Mouse (Mus musculus): Measurements from ENCODE around the gene Kif3b. TPM values are rescaled to one million over a fixed set of nuclear protein-coding genes. Genes with fewer than 3 reads are reported as not detected.

Gene Kif3b
- polyA plus RNA-seq, 1 experiment from 2014 or later = 8.2 TPM

- peaks cover 71% of the 10 kb centered on the region for H3K36me3 ChIP-seq (ENCODE audit: control insufficient read depth, insufficient read depth)
- no peaks in the 10 kb centered on the region for H3K27me3 ChIP-seq (replicated peaks; ENCODE audit: control insufficient read depth, insufficient read depth, low read length)
- no peaks in the 10 kb centered on the region for H3K9me3 ChIP-seq (ENCODE audit: control insufficient read depth)
- H3K9ac ChIP-seq (ENCODE audit: low read depth, low read length) = no peak overlapping the region
- H3K4me1 ChIP-seq (replicated peaks; ENCODE audit: control insufficient read depth, insufficient read depth, low read length) = no peaks in the 10 kb centered on the region
- 80% methylated on average over 8 of the region's 8 CpGs for WGBS
- no peak for TF ChIP-seq CTCF (IDR thresholded peaks at IDR 0.05; ENCODE audit: low read depth)
- H3K4me2 ChIP-seq (replicated peaks; ENCODE audit: low read depth) = no peak overlapping the region
- no peak for ATAC-seq
- H3K27ac ChIP-seq (ENCODE audit: low read depth, low read length) = no peak overlapping the region
- H3K4me3 ChIP-seq (ENCODE audit: low read depth, low read length) = no peak overlapping the region
These were observed 27.9 kb downstream of the Kif3b start for GRCm38 (mm10) chr2:153319036-153319643.

- H3K36me3 ChIP-seq (ENCODE audit: control insufficient read depth, insufficient read depth) = peaks cover 70% of the 10 kb centered on the region
These were observed 34.6 kb downstream of the Kif3b start for GRCm38 (mm10) chr2:153325706-153326376.

DNA sequence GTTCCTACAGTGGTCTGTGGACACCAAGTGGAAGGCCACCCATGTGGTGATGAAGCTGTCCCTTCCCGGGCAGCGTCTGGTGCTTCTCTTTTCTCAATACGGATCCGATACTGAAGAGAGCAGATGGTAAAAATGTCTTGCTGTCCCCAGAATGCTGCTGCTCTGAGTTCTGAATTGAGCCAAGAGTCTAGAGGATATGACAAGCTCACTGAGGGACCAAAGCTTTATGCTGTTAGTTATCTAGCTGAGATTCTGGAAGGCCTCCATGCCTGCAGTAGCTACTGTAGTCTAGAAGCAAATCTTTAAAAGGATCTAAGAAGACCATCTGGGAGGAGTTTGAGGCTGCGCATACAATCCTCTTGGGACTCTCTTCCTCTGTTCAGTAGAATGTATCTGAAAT lies 41.1 kb downstream of the Kif3b start:
- Histone ChIP-seq H3K4me2 (replicated peaks; ENCODE audit: low read depth) (no peak overlapping the region), H3K27me3 (replicated peaks; ENCODE audit: control insufficient read depth, insufficient read depth, low read length) (no peaks in the 10 kb centered on the region), H3K4me1 (replicated peaks; ENCODE audit: control insufficient read depth, insufficient read depth, low read length) (no peaks in the 10 kb centered on the region), H3K36me3 (ENCODE audit: control insufficient read depth, insufficient read depth) (peaks cover 35% of the 10 kb centered on the region), H3K4me3 (ENCODE audit: low read depth, low read length) (no peak overlapping the region), H3K9ac (ENCODE audit: low read depth, low read length) (no peak overlapping the region), H3K9me3 (ENCODE audit: control insufficient read depth) (no peaks in the 10 kb centered on the region), H3K27ac (ENCODE audit: low read depth, low read length) (no peak overlapping the region)
- WGBS = 88% methylated on average over 5 of the region's 5 CpGs
- no peak for TF ChIP-seq CTCF (IDR thresholded peaks at IDR 0.05; ENCODE audit: low read depth)
- no peak for ATAC-seq

More at GRCm38 (mm10) chr2:153325706-153326376, 34.6 kb downstream of the Kif3b start:
- 74% methylated on average over 9 of the region's 9 CpGs for WGBS
- no peaks in the 10 kb centered on the region for H3K27me3 ChIP-seq (replicated peaks; ENCODE audit: control insufficient read depth, insufficient read depth, low read length)
- H3K4me3 ChIP-seq (ENCODE audit: low read depth, low read length) = no peak overlapping the region
- H3K9ac ChIP-seq (ENCODE audit: low read depth, low read length) = no peak overlapping the region
- no peak for TF ChIP-seq CTCF (IDR thresholded peaks at IDR 0.05; ENCODE audit: low read depth)
- ATAC-seq = no peak
- no peak overlapping the region; the same call in 1 of the 2 replicates for H3K27ac ChIP-seq (ENCODE audit: low read depth, low read length)
- no peak overlapping the region for H3K4me2 ChIP-seq (replicated peaks; ENCODE audit: low read depth)
- no peaks in the 10 kb centered on the region for H3K9me3 ChIP-seq (ENCODE audit: control insufficient read depth)
- H3K4me1 ChIP-seq (replicated peaks; ENCODE audit: control insufficient read depth, insufficient read depth, low read length) = no peaks in the 10 kb centered on the region

- Histone ChIP-seq H3K4me1 (replicated peaks; ENCODE audit: control insufficient read depth, insufficient read depth, low read length) (no peaks in the 10 kb centered on the region), H3K27me3 (replicated peaks; ENCODE audit: control insufficient read depth, insufficient read depth, low read length) (no peaks in the 10 kb centered on the region), H3K27ac (ENCODE audit: low read depth, low read length) (no peak overlapping the region), H3K4me3 (ENCODE audit: low read depth, low read length) (no peak overlapping the region), H3K4me2 (replicated peaks; ENCODE audit: low read depth) (no peak overlapping the region), H3K36me3 (ENCODE audit: control insufficient read depth, insufficient read depth) (peaks cover 35% of the 10 kb centered on the region), H3K9me3 (ENCODE audit: control insufficient read depth) (no peaks in the 10 kb centered on the region), H3K9ac (ENCODE audit: low read depth, low read length) (no peak overlapping the region)
- 94% methylated on average over 3 of the region's 3 CpGs for WGBS
- no peak for TF ChIP-seq CTCF (IDR thresholded peaks at IDR 0.05; ENCODE audit: low read depth)
- ATAC-seq = no peak
These were observed 41.8 kb downstream of the Kif3b start for GRCm38 (mm10) chr2:153332981-153333380.

GRCm38 (mm10) chr2:153333822-153334232 lies 42.6 kb downstream of the Kif3b start:
- Histone ChIP-seq H3K4me3 (ENCODE audit: low read depth, low read length) (no peak overlapping the region), H3K9ac (ENCODE audit: low read depth, low read length) (no peak overlapping the region), H3K27ac (ENCODE audit: low read depth, low read length) (no peak overlapping the region), H3K4me2 (replicated peaks; ENCODE audit: low read depth) (no peak overlapping the region), H3K4me1 (replicated peaks; ENCODE audit: control insufficient read depth, insufficient read depth, low read length) (no peaks in the 10 kb centered on the region), H3K36me3 (ENCODE audit: control insufficient read depth, insufficient read depth) (peaks cover 28% of the 10 kb centered on the region), H3K27me3 (replicated peaks; ENCODE audit: control insufficient read depth, insufficient read depth, low read length) (no peaks in the 10 kb centered on the region), H3K9me3 (ENCODE audit: control insufficient read depth) (no peaks in the 10 kb centered on the region)
- no peak for ATAC-seq
- TF ChIP-seq CTCF (IDR thresholded peaks at IDR 0.05; ENCODE audit: low read depth) = peak; percentile 20; the same call in 1 of the 2 replicates
- 68% methylated on average over 6 of the region's 6 CpGs for WGBS

- Histone ChIP-seq H3K27ac (ENCODE audit: low read depth, low read length) (no peak overlapping the region), H3K9ac (ENCODE audit: low read depth, low read length) (no peak overlapping the region), H3K9me3 (ENCODE audit: control insufficient read depth) (no peaks in the 10 kb centered on the region), H3K27me3 (replicated peaks; ENCODE audit: control insufficient read depth, insufficient read depth, low read length) (no peaks in the 10 kb centered on the region), H3K4me1 (replicated peaks; ENCODE audit: control insufficient read depth, insufficient read depth, low read length) (no peaks in the 10 kb centered on the region), H3K4me2 (replicated peaks; ENCODE audit: low read depth) (no peak overlapping the region), H3K4me3 (ENCODE audit: low read depth, low read length) (no peak overlapping the region), H3K36me3 (ENCODE audit: control insufficient read depth, insufficient read depth) (peaks cover 25% of the 10 kb centered on the region)
- WGBS = 65% methylated on average over 3 of the region's 3 CpGs
- ATAC-seq = no peak
- TF ChIP-seq CTCF (IDR thresholded peaks at IDR 0.05; ENCODE audit: low read depth) = no peak
These were observed 43.1 kb downstream of the Kif3b start for GRCm38 (mm10) chr2:153334281-153334680.

Measured in intestine, postnatal 0 days (tissue).